17 mouse cellular contexts compared by ENCODE assay signal in genomic region chr5:91945609-91946008, GRCm38 (mm10). TPM values are rescaled to one million over a fixed set of nuclear protein-coding genes. Genes with fewer than 3 reads are reported as not detected.
DNase-seq lines count a peak whose midpoint lies in the region; ATAC-seq and TF ChIP-seq lines count a peak whose summit lies in the region.
"Not testable (repeated sequence)": the region's sequence is repeated elsewhere in the genome, so short reads cannot be mapped to it uniquely, and the experiment has no call there.
"Had no signal": no experiment of that assay in that cellular context is flagged by ENCODE, and none has a peak within 500 bp of the region (broad histone marks: within the 10 kb centered on the region; RNA-seq: fewer than 3 reads in every experiment).

No protein-coding gene starts in this region.

- not testable (repeated sequence) for H3K4me1 ChIP-seq in ES-Bruce4 (ENCODE audit: control insufficient read depth, insufficient read depth, low read length); forebrain, embryonic 16.5 days (replicated peaks; ENCODE audit: control insufficient read depth, insufficient read depth, low read length); hindbrain, embryonic 12.5 days; limb, embryonic 13.5 days; midbrain, embryonic 12.5 days; stomach, embryonic 14.5 days (ENCODE audit: control insufficient read depth, insufficient read depth, low read length)

- not testable (repeated sequence) for H3K4me3 ChIP-seq in ES-Bruce4 (ENCODE audit: low read depth, low read length); forebrain, embryonic 16.5 days (replicated peaks; ENCODE audit: low read length); hindbrain, embryonic 12.5 days; limb, embryonic 13.5 days; midbrain, embryonic 12.5 days; stomach, embryonic 14.5 days (ENCODE audit: low read depth, low read length)

- DNase-seq in R1 (ENCODE audit: low read depth, low spot score): peak; percentile 90

- 0 out of 2 replicates have a peak, but pooled peaks have one; percentile 33 for ATAC-seq in forebrain, embryonic 16.5 days
- 0 out of 2 replicates have a peak, but pooled peaks have one; percentile 22 for ATAC-seq in hindbrain, embryonic 12.5 days (ENCODE audit: low FRiP score)
- ATAC-seq in limb, embryonic 13.5 days (ENCODE audit: low FRiP score, low read depth): 0 out of 2 replicates have a peak, but pooled peaks have one; percentile 37
- peak; percentile 47; the same call in 1 of the 2 replicates for ATAC-seq in midbrain, embryonic 12.5 days (ENCODE audit: low FRiP score, low read depth)
- peak; percentile 67; the same call in 1 of the 2 replicates for ATAC-seq in stomach, embryonic 14.5 days (ENCODE audit: insufficient number of reproducible peaks, insufficient read depth, low FRiP score, low read depth)

- not testable (repeated sequence) for H3K9ac ChIP-seq in ES-Bruce4 (ENCODE audit: low read depth, poor library complexity, severe bottlenecking); forebrain, embryonic 16.5 days (replicated peaks; ENCODE audit: low read depth, low read length); hindbrain, embryonic 12.5 days; limb, embryonic 13.5 days; midbrain, embryonic 12.5 days (replicated peaks); stomach, embryonic 14.5 days (replicated peaks; ENCODE audit: low read depth, low read length)

- H3K27ac ChIP-seq in ES-Bruce4 (ENCODE audit: insufficient read depth, low read length); forebrain, embryonic 16.5 days (ENCODE audit: low read length); hindbrain, embryonic 12.5 days; limb, embryonic 13.5 days; midbrain, embryonic 12.5 days (replicated peaks); stomach, embryonic 14.5 days (ENCODE audit: low read length): not testable (repeated sequence)

- not testable (repeated sequence) for H3K9me3 ChIP-seq in ES-Bruce4 (replicated peaks; ENCODE audit: control insufficient read depth, insufficient read depth, low read length, poor library complexity, severe bottlenecking); forebrain, embryonic 16.5 days (ENCODE audit: control insufficient read depth, low read length); hindbrain, embryonic 12.5 days (replicated peaks); limb, embryonic 13.5 days; midbrain, embryonic 12.5 days; stomach, embryonic 14.5 days (ENCODE audit: control insufficient read depth, low read depth, low read length)

- peaks cover 16% of the 10 kb centered on the region for H3K36me3 ChIP-seq in ES-Bruce4 (ENCODE audit: control insufficient read depth, insufficient read depth, low read length, poor library complexity, severe bottlenecking)
- H3K36me3 ChIP-seq in forebrain, embryonic 16.5 days (ENCODE audit: control insufficient read depth, insufficient read depth): peaks cover 24% of the 10 kb centered on the region
- peaks cover 28% of the 10 kb centered on the region for H3K36me3 ChIP-seq in hindbrain, embryonic 12.5 days
- peaks cover 44% of the 10 kb centered on the region for H3K36me3 ChIP-seq in limb, embryonic 13.5 days
- peaks cover 29% of the 10 kb centered on the region for H3K36me3 ChIP-seq in midbrain, embryonic 12.5 days
- H3K36me3 ChIP-seq in stomach, embryonic 14.5 days (ENCODE audit: control insufficient read depth, insufficient read depth, low read length): peaks cover 19% of the 10 kb centered on the region

- TF ChIP-seq CTCF in ES-Bruce4 (IDR thresholded peaks at IDR 0.05; ENCODE audit: low read depth, low read length): not testable (repeated sequence)

- TF ChIP-seq EP300 in ES-Bruce4 (IDR thresholded peaks at IDR 0.05; ENCODE audit: insufficient read depth, low read depth, low read length): 0 out of 2 replicates have a peak, but pooled peaks have one; percentile 55

- not testable (repeated sequence) for H3K27me3 ChIP-seq in ES-Bruce4 (ENCODE audit: control insufficient read depth, insufficient read depth, low read length, poor library complexity, severe bottlenecking); forebrain, embryonic 16.5 days (replicated peaks; ENCODE audit: control insufficient read depth, insufficient read depth, low read length); hindbrain, embryonic 12.5 days; limb, embryonic 13.5 days; midbrain, embryonic 12.5 days; stomach, embryonic 14.5 days (ENCODE audit: control insufficient read depth, insufficient read depth, low read length)

- WGBS in forebrain, embryonic 16.5 days: 63% methylated on average over 1 of the region's 1 CpGs
- 62% methylated on average over 1 of the region's 1 CpGs for WGBS in hindbrain, embryonic 12.5 days
- 76% methylated on average over 1 of the region's 1 CpGs for WGBS in limb, embryonic 13.5 days
- 26% methylated on average over 1 of the region's 1 CpGs for WGBS in midbrain, embryonic 12.5 days
- 80% methylated on average over 1 of the region's 1 CpGs for WGBS in stomach, embryonic 14.5 days

- not testable (repeated sequence) for TF ChIP-seq POLR2A in ES-Bruce4 (IDR thresholded peaks at IDR 0.05; ENCODE audit: insufficient read depth, low read length)

- not testable (repeated sequence) for H3K4me2 ChIP-seq in forebrain, embryonic 16.5 days (ENCODE audit: low read length); hindbrain, embryonic 12.5 days (replicated peaks); limb, embryonic 13.5 days (replicated peaks); midbrain, embryonic 12.5 days (replicated peaks); stomach, embryonic 14.5 days (replicated peaks; ENCODE audit: low read depth, low read length)

RNA-seq across cellular contexts. Expression of gene Rchy1, which starts 17.3 kb away (rescaled TPM):
- 35.8 and 39.9 TPM in 2 replicates for polyA plus RNA-seq in ES-Bruce4 (2011; ENCODE audit: insufficient read depth, insufficient read length, low read depth, missing spikeins)
- 64.2 and 71.4 TPM in 2 replicates for polyA plus RNA-seq in forebrain, embryonic 16.5 days (2015; fragmentation: Nextera tagmentation; extraction: Ambion mirVana)
- 71.0 and 74.0 TPM in 2 replicates for polyA plus RNA-seq in hindbrain, embryonic 12.5 days (2016; fragmentation: Nextera tagmentation; extraction: Ambion mirVana)
- 81.9 and 83.6 TPM in 2 replicates for polyA plus RNA-seq in limb, embryonic 13.5 days (2015; fragmentation: Nextera tagmentation; extraction: Ambion mirVana)
- 70.1 and 71.8 TPM in 2 replicates for polyA plus RNA-seq in midbrain, embryonic 12.5 days (2016; fragmentation: Nextera tagmentation; extraction: Ambion mirVana)
- polyA plus RNA-seq in stomach, embryonic 14.5 days (2014; fragmentation: Nextera tagmentation; extraction: Ambion mirVana): 68.1 and 68.3 TPM in 2 replicates

RNA-seq across cellular contexts. Expression of gene Odaph, which starts 41.7 kb away (rescaled TPM):
- 0.67 TPM in 1 of 2 replicates, not detected in the other for polyA plus RNA-seq in ES-Bruce4 (2011; ENCODE audit: insufficient read depth, insufficient read length, low read depth, missing spikeins)
- not detected in 2 replicates for polyA plus RNA-seq in forebrain, embryonic 16.5 days (2015; fragmentation: Nextera tagmentation; extraction: Ambion mirVana)
- polyA plus RNA-seq in hindbrain, embryonic 12.5 days (2016; fragmentation: Nextera tagmentation; extraction: Ambion mirVana): not detected in 2 replicates
- not detected in 2 replicates for polyA plus RNA-seq in limb, embryonic 13.5 days (2015; fragmentation: Nextera tagmentation; extraction: Ambion mirVana)
- not detected in 2 replicates for polyA plus RNA-seq in midbrain, embryonic 12.5 days (2016; fragmentation: Nextera tagmentation; extraction: Ambion mirVana)
- polyA plus RNA-seq in stomach, embryonic 14.5 days (2014; fragmentation: Nextera tagmentation; extraction: Ambion mirVana): not detected in 2 replicates
- polyA plus RNA-seq: activated CD4-positive, CD25-positive, alpha-beta regulatory T cell, adult 4 months; CD4-positive, CD25-positive, alpha-beta regulatory T cell, adult 4 months; cortical plate, adult 2 months; embryonic facial prominence, embryonic 10.5 days; embryonic facial prominence, embryonic 12.5 days; embryonic facial prominence, embryonic 14.5 days; forebrain, embryonic 11.5 days; forebrain, embryonic 13.5 days; forebrain, embryonic 15.5 days; G1E had no signal
